17 mouse cellular contexts compared by ENCODE assay signal in genomic region chr3:134368591-134368990, GRCm38 (mm10).
DNase-seq lines count a peak whose midpoint lies in the region; ATAC-seq and TF ChIP-seq lines count a peak whose summit lies in the region.
"Had no signal": no experiment of that assay in that cellular context is flagged by ENCODE, and none has a peak within 500 bp of the region (broad histone marks: within the 10 kb centered on the region; RNA-seq: fewer than 3 reads in every experiment).

No protein-coding gene starts in this region.

- no peaks in the 10 kb centered on the region; the same call in 1 of the 2 replicates for H3K4me1 ChIP-seq in heart, adult 2 months (ENCODE audit: control insufficient read depth, insufficient read depth, low read length)
- peaks cover 12% of the 10 kb centered on the region for H3K4me1 ChIP-seq in neural tube, embryonic 13.5 days (replicated peaks)
- peaks cover 9% of the 10 kb centered on the region; the same call in 1 of the 2 replicates for H3K4me1 ChIP-seq in neural tube, embryonic 15.5 days
- peaks cover 4% of the 10 kb centered on the region; the same call in 1 of the 2 replicates for H3K4me1 ChIP-seq in neural tube, embryonic 14.5 days (ENCODE audit: control insufficient read depth, insufficient read depth, low read length)
- H3K4me1 ChIP-seq: embryonic facial prominence, embryonic 15.5 days; heart, embryonic 12.5 days had no signal

- H3K36me3 ChIP-seq in heart, adult 2 months (ENCODE audit: control insufficient read depth, insufficient read depth, low read length), result no peaks in the 10 kb centered on the region
- H3K36me3 ChIP-seq in neural tube, embryonic 13.5 days, result no peaks in the 10 kb centered on the region
- H3K36me3 ChIP-seq in neural tube, embryonic 15.5 days, result no peaks in the 10 kb centered on the region
- no peaks in the 10 kb centered on the region for H3K36me3 ChIP-seq in neural tube, embryonic 14.5 days (ENCODE audit: control insufficient read depth, insufficient read depth, low read length)
- H3K36me3 ChIP-seq: embryonic facial prominence, embryonic 15.5 days; forebrain, embryonic 12.5 days; heart, embryonic 12.5 days; hindbrain, embryonic 10.5 days had no signal

- peak; percentile 6 for DNase-seq in embryo, embryonic 11 days
- DNase-seq in embryo, embryonic 9.5 days (ENCODE audit: extremely low spot score), result no peak
- DNase-seq in heart, adult 2 months, result no peak
- DNase-seq in heart, adult 18-20 months, result no peak
- DNase-seq: cerebellum, adult 11 months; cerebellum, adult 8-10 months; cerebellum, postnatal 14 days; gastrocnemius, postnatal 10 days had no signal

- H3K9ac ChIP-seq in heart, adult 2 months (ENCODE audit: low read depth, low read length), result no peak overlapping the region
- no peak overlapping the region for H3K9ac ChIP-seq in neural tube, embryonic 13.5 days
- no peak overlapping the region for H3K9ac ChIP-seq in neural tube, embryonic 15.5 days (replicated peaks)
- no peak overlapping the region for H3K9ac ChIP-seq in neural tube, embryonic 14.5 days (replicated peaks; ENCODE audit: low read depth, low read length)
- H3K9ac ChIP-seq: embryonic facial prominence, embryonic 15.5 days; forebrain, embryonic 12.5 days; heart, embryonic 12.5 days; hindbrain, embryonic 14.5 days had no signal

- 0 out of 2 replicates have a peak, but pooled peaks have one; percentile 27 for ATAC-seq in neural tube, embryonic 13.5 days (ENCODE audit: low read depth)
- no peak for ATAC-seq in neural tube, embryonic 15.5 days (ENCODE audit: low FRiP score)
- ATAC-seq in neural tube, embryonic 14.5 days (ENCODE audit: low read depth), result peak; percentile 49; the same call in 1 of the 2 replicates

- TF ChIP-seq CTCF in heart, adult 2 months (IDR thresholded peaks at IDR 0.05), result no peak

- intact Hi-C loops in heart, adult 2 months (cut with DNase I), result loop anchor here (1.0 to 2.0 kb wide), 2 partner anchors 58 to 132 kb away; partner anchors contain the start of gene Cxxc4

- H3K79me2 ChIP-seq in heart, adult 2 months (replicated peaks; ENCODE audit: control insufficient read depth, insufficient read depth, low read length), result no peaks in the 10 kb centered on the region

- TF ChIP-seq EP300 in heart, adult 2 months (IDR thresholded peaks at IDR 0.05; ENCODE audit: insufficient read depth, low read depth, low read length), result no peak

- no peaks in the 10 kb centered on the region for H3K9me3 ChIP-seq in neural tube, embryonic 13.5 days
- H3K9me3 ChIP-seq in neural tube, embryonic 15.5 days (replicated peaks), result no peaks in the 10 kb centered on the region
- no peaks in the 10 kb centered on the region for H3K9me3 ChIP-seq in neural tube, embryonic 14.5 days (ENCODE audit: control insufficient read depth, low read length)
- H3K9me3 ChIP-seq: embryonic facial prominence, embryonic 15.5 days; forebrain, embryonic 12.5 days; heart, embryonic 12.5 days; hindbrain, embryonic 10.5 days had no signal

- TF ChIP-seq POLR2A in heart, adult 2 months (IDR thresholded peaks at IDR 0.05; ENCODE audit: insufficient read depth, low read depth, low read length), result no peak

- H3K27ac ChIP-seq in heart, adult 2 months, result peak overlapping the region; percentile 26; the same call in 1 of the 2 replicates
- peak overlapping the region; percentile 24; the same call in 1 of the 2 replicates for H3K27ac ChIP-seq in neural tube, embryonic 13.5 days (replicated peaks)
- H3K27ac ChIP-seq in neural tube, embryonic 15.5 days (replicated peaks), result no peak overlapping the region
- no peak overlapping the region for H3K27ac ChIP-seq in neural tube, embryonic 14.5 days (ENCODE audit: low read depth, low read length)
- H3K27ac ChIP-seq: embryonic facial prominence, embryonic 15.5 days; hindbrain, embryonic 10.5 days; hindbrain, embryonic 14.5 days had no signal

- no peaks in the 10 kb centered on the region for H3K27me3 ChIP-seq in heart, adult 2 months (ENCODE audit: control insufficient read depth, insufficient read depth, low read length)
- no peaks in the 10 kb centered on the region for H3K27me3 ChIP-seq in neural tube, embryonic 13.5 days
- no peaks in the 10 kb centered on the region for H3K27me3 ChIP-seq in neural tube, embryonic 15.5 days (replicated peaks)
- H3K27me3 ChIP-seq in neural tube, embryonic 14.5 days (ENCODE audit: control insufficient read depth, insufficient read depth, low read length), result no peaks in the 10 kb centered on the region
- H3K27me3 ChIP-seq: embryonic facial prominence, embryonic 15.5 days; forebrain, embryonic 12.5 days; heart, embryonic 12.5 days had no signal

- H3K4me2 ChIP-seq in neural tube, embryonic 13.5 days, result no peak overlapping the region
- H3K4me2 ChIP-seq in neural tube, embryonic 15.5 days, result no peak overlapping the region
- H3K4me2 ChIP-seq in neural tube, embryonic 14.5 days (ENCODE audit: low read depth, low read length), result no peak overlapping the region
- H3K4me2 ChIP-seq: embryonic facial prominence, embryonic 15.5 days; forebrain, embryonic 12.5 days; heart, embryonic 12.5 days; hindbrain, embryonic 14.5 days had no signal

- H3K4me3 ChIP-seq in heart, adult 2 months, result no peak overlapping the region
- no peak overlapping the region for H3K4me3 ChIP-seq in neural tube, embryonic 13.5 days
- H3K4me3 ChIP-seq in neural tube, embryonic 15.5 days (replicated peaks), result no peak overlapping the region
- H3K4me3 ChIP-seq in neural tube, embryonic 14.5 days (ENCODE audit: low read depth, low read length), result no peak overlapping the region
- H3K4me3 ChIP-seq: embryonic facial prominence, embryonic 15.5 days; erythroblast, embryonic 14.5 days; forebrain, embryonic 12.5 days; heart, embryonic 12.5 days; hindbrain, embryonic 10.5 days had no signal

Comparison
In these comparisons a context has a peak if more than half of its experiments do, and no peak if none do; other contexts are left out.
1. H3K27ac ChIP-seq: peak in heart, adult 2 months (single experiment) and neural tube, embryonic 13.5 days (single experiment); none in neural tube, embryonic 15.5 days (single experiment) and neural tube, embryonic 14.5 days (single experiment).